Mouse (Mus musculus): ENCODE measurements around the gene Slco1a4.
"Not testable (repeated sequence)": the region's sequence is repeated elsewhere in the genome, so short reads cannot be mapped to it uniquely, and the experiment has no call there.

Slco1a4 gene

DNA sequence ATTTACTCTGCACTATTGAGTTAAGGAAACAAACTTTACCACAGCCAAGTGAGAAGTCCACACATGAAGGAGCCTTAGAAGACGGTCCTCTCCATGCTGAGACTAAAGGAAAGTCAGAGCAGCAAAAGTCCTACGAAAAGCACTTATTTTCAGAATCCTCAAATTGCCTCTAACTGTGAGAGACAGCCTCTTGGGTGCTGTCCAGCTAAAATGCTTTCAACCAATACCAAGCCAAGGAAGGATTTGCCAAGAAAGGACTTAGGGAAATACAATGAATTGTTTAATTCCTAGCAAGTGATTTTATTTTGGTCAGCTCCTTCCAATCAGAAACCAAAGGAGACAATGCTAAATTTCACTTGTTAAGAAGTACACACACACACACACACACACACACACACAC, at the start of gene Slco1a4:
TSS of gene Slco1a4 (minus strand) at position 115 of the 400 bp plus-strand sequence.
- DNase-seq (ENCODE audit: low spot score), result no peak

DNA sequence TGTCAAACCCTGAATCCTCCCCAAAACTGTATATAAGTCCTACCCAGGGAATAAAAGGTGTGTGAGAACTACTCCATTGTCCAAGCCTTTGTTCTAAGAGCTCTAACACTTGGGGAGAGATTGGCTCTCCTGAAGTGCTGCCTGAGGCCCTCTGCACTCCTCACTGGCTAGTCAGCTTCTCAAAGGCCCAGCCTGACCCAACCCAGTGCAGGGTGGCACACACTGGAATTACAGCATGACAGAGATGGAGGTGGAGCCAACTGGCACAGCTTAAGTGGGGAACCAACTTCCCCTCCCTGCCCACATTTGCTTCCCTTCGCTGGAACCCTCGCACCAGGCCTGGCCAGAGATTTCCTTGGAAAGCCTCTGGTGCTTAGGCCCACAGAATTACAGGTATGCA, 42.2 kb upstream of the Slco1a4 start:
- no peak for DNase-seq (ENCODE audit: low spot score)

DNA sequence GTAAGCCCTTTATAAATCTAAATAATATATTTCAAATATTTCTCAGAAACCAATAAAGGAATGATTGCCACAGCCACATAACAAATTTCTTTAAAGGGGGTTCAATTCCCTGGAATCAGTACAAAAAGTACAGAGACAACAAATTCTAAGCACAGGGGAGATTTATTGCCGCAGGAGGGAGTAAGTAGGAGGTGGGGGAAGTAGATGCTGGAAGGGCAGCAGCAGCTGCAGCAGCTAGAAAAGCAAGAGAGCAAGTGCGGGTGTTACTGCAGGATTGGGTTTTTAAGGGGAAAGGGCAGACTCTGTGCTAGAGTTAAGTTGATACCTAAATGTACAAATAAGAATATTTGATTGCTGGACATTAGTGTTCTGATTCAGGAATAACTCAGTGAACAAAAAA, 33.7 kb upstream of the Slco1a4 start:
- no peak for DNase-seq (ENCODE audit: low spot score)

DNA sequence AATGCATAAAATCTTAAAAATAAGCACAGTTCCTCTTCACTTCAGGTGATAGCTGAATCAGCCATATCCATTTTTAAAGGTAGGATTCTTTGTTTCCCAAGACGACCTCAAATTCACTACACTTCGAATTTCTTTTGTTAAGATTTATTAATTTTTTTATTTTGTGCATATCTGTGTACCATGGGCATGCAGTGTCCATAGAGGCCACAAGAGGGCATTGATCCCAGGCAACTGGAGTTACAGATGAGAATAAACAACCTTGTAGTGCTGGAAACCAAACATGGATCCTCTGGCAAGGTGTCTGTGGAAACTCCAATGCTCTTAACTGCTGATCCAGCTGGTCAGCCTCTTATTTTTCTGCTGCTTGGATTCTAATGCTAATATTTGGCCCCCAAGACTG, 32.2 kb upstream of the Slco1a4 start:
- no peak for DNase-seq (ENCODE audit: low spot score)

DNA sequence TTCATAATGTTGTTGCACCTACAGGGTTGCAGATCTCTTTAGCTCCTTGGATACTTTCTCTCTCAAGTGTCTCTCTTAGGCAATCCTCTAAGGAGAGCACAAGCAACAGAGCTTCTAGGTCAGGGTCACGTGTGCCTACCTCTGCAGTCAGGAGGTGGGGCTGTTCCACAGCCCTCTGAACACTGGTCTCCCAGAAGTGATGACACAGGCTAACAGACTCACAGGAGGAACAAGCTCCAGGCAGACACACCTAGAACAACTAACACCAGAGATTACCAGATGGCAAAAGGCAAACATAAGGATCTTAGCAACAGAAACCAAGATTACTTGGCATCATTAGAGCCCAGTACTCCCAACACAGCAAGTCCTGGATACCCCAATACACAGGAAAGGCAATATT, 26.6 kb upstream of the Slco1a4 start:
- DNase-seq (ENCODE audit: low spot score), result no peak

DNA sequence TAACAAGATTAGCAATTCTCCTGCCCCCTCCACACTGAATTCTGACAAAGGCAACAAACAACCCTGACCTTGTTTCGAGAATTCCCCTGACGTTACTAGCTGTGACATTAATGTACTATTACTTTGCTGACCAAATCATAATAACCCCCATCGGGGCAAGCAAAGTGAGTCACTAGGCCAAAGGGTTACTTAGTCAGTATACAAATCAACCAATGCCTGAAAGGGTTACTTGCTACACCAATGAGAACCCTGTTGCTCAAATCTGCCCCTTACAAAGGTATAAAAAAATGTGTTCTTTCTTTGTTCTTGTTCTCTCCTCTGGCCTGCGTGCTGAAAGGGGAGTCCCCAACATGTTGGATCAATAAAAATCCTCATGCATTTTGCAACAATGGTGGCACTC, 19.7 kb upstream of the Slco1a4 start:
- not testable (repeated sequence) for DNase-seq (ENCODE audit: low spot score)

DNA sequence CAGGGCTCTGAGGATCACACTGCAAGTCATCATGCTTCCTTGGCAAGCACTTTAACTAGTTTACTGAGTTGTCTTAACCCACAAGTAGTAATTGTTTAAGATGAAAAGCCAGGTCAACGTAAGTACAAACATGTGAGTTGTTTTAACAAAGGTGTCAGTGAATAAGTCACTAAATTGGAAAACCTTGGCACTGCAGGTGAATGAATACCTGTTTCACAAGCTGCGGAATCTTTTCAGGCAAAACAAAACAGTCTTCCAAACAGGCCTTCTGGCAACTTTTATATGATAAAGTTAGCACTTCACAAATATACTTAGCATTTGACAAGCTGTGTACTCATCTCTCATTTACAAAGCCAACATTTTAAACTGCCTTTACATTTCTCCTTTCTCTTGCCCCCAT, 15.7 kb upstream of the Slco1a4 start:
- no peak for DNase-seq (ENCODE audit: low spot score)

DNA sequence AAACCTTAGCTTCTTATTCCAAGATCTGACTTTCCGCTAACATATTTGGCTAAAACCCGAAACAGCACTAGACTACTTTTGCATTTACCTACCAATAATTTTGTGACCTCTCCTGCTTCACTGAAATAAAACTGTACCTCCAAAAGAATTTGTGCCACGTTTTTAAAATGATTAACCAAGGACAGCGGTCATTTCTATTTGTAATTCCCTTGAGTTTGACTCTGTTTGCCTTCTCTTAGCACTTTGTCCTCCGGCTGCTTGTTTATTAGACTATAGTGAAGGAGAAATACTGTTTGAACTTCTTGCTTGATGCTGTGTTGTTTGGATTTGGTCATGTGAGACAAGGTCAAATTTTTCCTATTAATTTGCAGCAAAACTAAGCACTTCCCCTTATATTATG, 12.7 kb upstream of the Slco1a4 start:
- DNase-seq (ENCODE audit: low spot score), result no peak

DNA sequence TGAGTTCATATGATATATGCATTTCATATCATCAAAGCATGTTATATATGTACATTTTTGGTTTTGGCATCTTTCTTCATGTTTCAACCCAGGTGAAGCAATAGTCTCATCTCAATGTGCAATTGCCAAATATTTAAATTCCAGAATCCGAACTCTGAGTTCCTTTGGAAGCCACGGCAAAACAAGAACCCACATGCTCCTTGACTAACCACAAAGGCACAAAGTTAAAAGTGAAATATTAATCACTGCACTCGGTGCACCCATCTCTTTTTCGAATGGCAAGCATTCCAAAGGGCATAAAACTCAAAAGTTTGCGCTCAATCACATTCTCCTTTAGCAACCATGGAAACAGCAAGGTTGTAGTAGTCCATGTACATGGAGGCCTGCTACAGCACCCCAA, 10.0 kb upstream of the Slco1a4 start:
- no peak for DNase-seq (ENCODE audit: low spot score)

DNA sequence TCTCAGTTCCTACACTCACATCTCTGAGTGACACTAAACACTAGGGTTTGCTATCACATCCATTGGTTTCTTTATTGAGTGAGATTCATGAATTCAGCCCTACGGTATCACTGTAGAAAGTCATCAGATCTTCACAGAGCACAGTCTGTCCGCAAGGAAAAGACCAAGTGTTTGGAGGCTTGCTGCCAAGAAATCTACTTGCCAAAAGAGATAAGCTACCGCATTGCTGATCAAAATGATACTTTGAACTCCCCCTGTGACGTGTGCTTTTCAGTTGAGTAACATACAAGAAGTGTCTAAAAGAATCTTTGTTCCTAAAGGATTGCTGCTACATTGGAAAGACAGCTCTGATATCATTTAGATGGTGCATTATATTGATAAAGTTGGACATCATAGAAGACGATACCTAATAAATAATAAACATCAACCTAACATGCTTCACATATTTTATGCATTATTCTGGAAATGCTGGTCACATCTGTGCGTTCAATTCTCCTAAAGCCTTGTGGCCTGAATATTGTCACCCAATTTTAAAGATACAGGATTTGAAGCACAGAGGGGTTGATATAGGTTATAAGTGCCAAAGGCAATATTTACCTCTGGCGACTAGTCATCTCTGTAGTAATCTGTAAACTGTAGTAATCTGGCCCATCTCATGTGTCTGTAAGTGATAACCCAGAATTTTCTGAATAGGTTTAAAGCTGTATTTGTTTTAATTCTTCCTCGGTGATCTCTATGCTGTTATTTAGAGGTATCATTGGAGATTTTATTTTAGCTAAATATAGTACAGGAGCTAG, 1.9 kb upstream of the Slco1a4 start:
- no peak for DNase-seq (ENCODE audit: low spot score)

DNA sequence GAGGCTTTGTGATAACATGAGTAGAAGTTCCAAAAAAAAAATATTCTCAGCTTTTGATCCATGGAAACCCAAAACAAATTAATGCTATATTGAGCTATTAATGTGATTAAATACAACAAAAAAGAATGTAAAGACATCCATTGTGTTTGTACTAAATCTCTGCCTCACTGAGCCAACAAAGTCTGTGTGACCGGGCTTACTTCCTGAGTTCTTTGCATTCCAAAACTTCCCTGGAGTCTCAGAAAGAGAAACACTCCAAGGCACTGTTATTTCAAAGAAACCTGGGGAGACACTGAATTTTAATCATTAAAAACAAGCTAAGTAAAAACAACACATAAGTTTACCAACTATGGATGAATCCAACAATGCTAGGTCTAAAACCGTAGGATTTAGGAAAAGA, 2.4 kb downstream of the Slco1a4 start:
- DNase-seq (ENCODE audit: low spot score), result no peak

DNA sequence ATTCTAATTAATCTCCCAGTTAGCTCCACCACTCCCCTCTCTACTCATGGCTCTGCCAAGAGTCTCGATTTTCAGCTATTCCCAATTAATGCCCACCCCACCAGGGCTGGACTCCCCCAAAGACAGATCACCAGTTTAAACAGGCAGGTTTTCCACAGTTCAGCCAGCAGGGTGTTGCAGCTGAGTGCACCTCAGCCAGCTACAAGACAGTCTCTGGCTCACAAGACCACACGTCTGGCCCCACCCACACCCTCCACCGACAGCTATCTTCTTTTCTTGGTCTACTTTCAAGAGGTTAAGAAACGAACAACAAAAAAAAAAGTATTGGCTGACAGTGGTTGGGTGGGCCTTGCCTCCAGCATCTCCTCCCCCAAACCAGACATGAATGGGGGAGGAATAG, 6.9 kb downstream of the Slco1a4 start:
- no peak for DNase-seq (ENCODE audit: low spot score)

DNA sequence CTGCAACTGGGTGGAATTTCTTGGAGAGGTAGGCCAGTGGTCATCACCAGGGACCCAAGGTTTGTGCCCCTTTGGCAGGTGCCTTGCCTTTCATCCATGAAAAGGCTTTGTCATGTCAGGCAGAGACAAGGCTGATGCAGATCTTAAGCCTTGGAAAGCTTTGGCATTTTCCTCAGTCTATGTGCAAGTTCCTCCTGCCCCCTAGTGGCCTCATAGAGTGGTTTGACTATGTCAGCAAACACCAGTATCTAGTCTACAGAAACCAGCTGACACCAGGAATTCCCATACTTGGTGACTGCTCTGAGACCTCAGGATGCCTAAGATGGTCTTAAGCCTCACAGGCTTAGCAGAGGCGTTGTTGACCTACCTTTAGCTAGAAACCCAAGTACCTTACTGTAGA, 58.2 kb downstream of the Slco1a4 start:
- DNase-seq (ENCODE audit: low spot score), result no peak

DNA sequence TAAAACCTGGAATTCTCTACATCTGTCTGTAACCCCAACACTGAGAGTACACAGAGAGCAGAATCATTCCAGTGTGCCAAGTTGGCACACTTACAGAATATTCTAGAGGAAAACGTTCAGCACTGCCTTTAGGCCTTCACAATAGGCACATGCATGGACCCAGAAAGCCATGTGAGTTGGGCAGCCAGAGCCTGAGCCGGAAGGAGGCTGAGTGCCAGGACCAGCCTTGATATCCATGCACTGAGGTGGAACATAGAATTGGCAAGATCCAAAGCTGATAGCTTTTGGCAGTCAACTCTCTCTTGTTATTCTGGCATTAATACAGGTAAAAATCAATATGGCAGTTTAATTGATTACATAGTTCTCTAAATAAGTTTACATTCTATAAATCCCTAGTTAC, 81.5 kb downstream of the Slco1a4 start:
- no peak for DNase-seq (ENCODE audit: low spot score)

DNA sequence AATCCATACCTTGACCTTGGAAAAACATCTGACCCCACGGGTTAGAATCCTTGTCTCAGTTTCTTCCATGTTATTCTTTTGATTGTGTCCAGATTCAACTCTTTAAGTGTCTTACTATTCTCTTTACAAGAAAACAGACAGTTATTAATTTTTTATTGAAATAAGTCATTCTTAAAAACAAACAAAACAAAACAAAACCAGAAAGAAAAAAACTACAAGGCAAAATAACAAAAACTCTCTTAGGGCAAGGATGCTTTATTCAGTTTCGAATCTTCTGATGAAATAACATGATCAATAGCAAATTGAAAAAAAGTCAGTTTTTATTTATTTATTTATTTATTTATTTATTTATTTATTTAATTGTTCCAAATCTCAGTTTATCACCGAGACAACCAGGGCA, 82.3 kb downstream of the Slco1a4 start, which contains the start of gene Gm5724:
TSS of gene Gm5724 (minus strand) at position 101 of the 400 bp plus-strand sequence.
- no peak for DNase-seq (ENCODE audit: low spot score)
